Mouse (Mus musculus): ENCODE measurements around the gene Idh2. TPM values are rescaled to one million over a fixed set of nuclear protein-coding genes. Genes with fewer than 3 reads are reported as not detected.
A peak's percentile ranks its signal among the peaks of the same experiment; 100 is the strongest.

Idh2 gene
- polyA plus RNA-seq, 1 experiment from 2014 or later, result 603 TPM

DNA sequence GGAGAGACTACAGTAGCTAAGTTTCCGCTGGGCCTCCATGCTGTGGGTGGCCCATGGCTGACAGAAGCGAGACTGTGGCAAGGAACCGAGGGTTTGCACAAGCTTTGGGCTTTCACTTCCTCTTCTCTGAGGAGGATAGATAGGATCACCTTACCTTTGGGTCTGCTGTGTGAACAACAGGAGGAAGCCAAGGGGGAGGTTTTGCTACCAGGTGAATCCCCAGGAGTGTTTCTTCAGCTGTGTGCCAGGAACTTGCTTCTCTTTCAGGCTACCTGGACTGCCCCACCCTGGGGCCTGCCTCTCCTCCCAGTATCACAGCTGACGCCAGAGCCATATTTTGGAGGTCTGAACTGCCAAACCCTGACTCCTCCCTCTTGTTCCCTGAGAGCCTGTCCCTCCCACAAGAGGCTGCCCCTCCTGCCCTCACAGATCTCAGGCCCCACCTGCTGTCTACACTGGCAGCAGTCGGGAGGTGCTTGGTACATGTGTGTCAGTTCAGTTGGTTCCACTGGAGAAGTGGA lies 40.2 kb downstream of the Idh2 start:
- H3K27me3 ChIP-seq (replicated peaks; ENCODE audit: control insufficient read depth, insufficient read depth, low read length), result no peaks in the 10 kb centered on the region
- no peak for DNase-seq (ENCODE audit: low spot score)
- peaks cover 56% of the 10 kb centered on the region for H3K4me1 ChIP-seq (replicated peaks; ENCODE audit: control insufficient read depth, insufficient read depth, low read length)
- ATAC-seq (replicated peaks; ENCODE audit: low FRiP score, low TSS enrichment, low read depth), result 0 out of 2 replicates have a peak, but pooled peaks have one; percentile 6
- no peaks in the 10 kb centered on the region for H3K9me3 ChIP-seq (ENCODE audit: control insufficient read depth, low read length)
- H3K27ac ChIP-seq (ENCODE audit: low read depth), result no peak overlapping the region
- no peak overlapping the region for H3K9ac ChIP-seq (ENCODE audit: low read length)
- 46% methylated on average over 5 of the region's 5 CpGs for WGBS
- no peak overlapping the region for H3K4me3 ChIP-seq (ENCODE audit: low read depth, low read length)
- H3K4me2 ChIP-seq (ENCODE audit: low read length), result no peak overlapping the region
- no peaks in the 10 kb centered on the region for H3K36me3 ChIP-seq (ENCODE audit: control insufficient read depth, insufficient read depth, low read length)

DNA sequence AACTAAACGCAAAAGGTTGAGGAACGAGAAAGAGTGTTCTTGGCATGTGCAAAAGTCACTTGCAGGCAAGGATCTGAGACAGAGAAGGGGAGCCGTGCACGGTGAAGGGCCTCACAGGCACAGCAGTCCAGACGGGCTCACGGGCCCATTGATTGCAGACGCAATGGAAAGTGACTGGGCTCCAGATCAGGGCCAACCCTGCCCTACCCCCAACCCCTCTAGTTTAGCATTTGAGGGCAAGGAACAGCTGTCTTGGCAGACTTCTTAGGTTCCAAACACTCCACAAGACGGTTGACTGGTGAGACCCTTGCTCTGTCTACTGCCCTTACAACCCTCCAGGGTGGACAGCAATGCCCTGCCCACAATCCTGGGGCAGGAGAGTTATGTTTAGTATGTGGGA lies 41.7 kb downstream of the Idh2 start:
- 84% methylated on average over 8 of the region's 8 CpGs for WGBS
- Histone ChIP-seq H3K27ac (ENCODE audit: low read depth) (no peak overlapping the region), H3K9ac (ENCODE audit: low read length) (no peak overlapping the region), H3K4me1 (replicated peaks; ENCODE audit: control insufficient read depth, insufficient read depth, low read length) (peaks cover 63% of the 10 kb centered on the region), H3K4me3 (ENCODE audit: low read depth, low read length) (no peak overlapping the region), H3K9me3 (ENCODE audit: control insufficient read depth, low read length) (no peaks in the 10 kb centered on the region), H3K4me2 (ENCODE audit: low read length) (no peak overlapping the region), H3K27me3 (replicated peaks; ENCODE audit: control insufficient read depth, insufficient read depth, low read length) (no peaks in the 10 kb centered on the region), H3K36me3 (ENCODE audit: control insufficient read depth, insufficient read depth, low read length) (no peaks in the 10 kb centered on the region)
- no peak for DNase-seq (ENCODE audit: low spot score)
- ATAC-seq (replicated peaks; ENCODE audit: low FRiP score, low TSS enrichment, low read depth), result no peak

DNA sequence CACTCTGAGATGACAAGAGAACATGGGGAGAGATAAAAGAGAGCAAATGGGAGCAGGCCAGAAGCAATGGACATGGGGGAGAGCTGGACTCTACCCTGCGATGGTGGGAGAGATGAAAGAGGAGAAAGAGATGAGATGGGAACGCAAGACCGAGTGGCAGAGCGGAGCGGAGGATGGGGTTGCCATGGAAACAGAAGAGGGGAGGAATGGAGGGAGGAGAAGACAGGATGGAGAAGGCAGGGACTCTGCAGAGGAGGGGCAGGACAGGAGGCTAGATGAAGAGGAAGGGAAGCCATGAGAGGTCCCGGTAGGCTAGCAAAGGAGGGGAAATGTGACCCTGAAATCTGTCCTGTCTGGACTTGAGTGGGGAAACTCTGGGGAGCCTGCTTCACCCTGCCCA lies 42.9 kb downstream of the Idh2 start:
- H3K27ac ChIP-seq (ENCODE audit: low read depth), result no peak overlapping the region
- no peak for ATAC-seq (replicated peaks; ENCODE audit: low FRiP score, low TSS enrichment, low read depth)
- WGBS, result 74% methylated on average over 6 of the region's 6 CpGs
- H3K36me3 ChIP-seq (ENCODE audit: control insufficient read depth, insufficient read depth, low read length), result no peaks in the 10 kb centered on the region
- H3K4me2 ChIP-seq (ENCODE audit: low read length), result no peak overlapping the region
- no peak overlapping the region for H3K9ac ChIP-seq (ENCODE audit: low read length)
- no peak overlapping the region for H3K4me3 ChIP-seq (ENCODE audit: low read depth, low read length)
- no peak for DNase-seq (ENCODE audit: low spot score)
- H3K4me1 ChIP-seq (replicated peaks; ENCODE audit: control insufficient read depth, insufficient read depth, low read length), result peaks cover 51% of the 10 kb centered on the region
- H3K9me3 ChIP-seq (ENCODE audit: control insufficient read depth, low read length), result no peaks in the 10 kb centered on the region
- no peaks in the 10 kb centered on the region for H3K27me3 ChIP-seq (replicated peaks; ENCODE audit: control insufficient read depth, insufficient read depth, low read length)

DNA sequence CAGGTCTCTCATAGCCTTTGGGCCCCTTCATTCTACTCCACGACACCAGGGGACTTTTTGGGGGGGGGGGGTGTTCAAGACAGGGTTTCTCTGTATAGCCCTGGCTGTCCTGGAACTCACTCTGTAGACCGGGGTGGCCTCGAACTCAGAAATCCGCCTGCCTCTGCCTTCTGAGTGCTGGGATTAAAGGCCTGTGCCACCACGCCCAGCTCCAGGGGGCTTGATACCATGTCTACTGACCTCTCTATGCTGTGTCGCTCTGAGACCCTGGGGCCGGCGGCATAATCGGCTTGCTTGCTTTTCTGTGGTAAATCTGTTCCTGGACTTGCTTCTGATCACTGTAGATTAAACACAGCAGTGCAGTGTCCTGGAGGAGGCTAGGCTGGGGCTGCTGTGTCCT lies 44.0 kb downstream of the Idh2 start:
- H3K4me3 ChIP-seq (ENCODE audit: low read depth, low read length), result no peak overlapping the region
- H3K27ac ChIP-seq (ENCODE audit: low read depth), result no peak overlapping the region
- no peaks in the 10 kb centered on the region for H3K36me3 ChIP-seq (ENCODE audit: control insufficient read depth, insufficient read depth, low read length)
- 90% methylated on average over 9 of the region's 9 CpGs for WGBS
- H3K27me3 ChIP-seq (replicated peaks; ENCODE audit: control insufficient read depth, insufficient read depth, low read length), result no peaks in the 10 kb centered on the region
- ATAC-seq (replicated peaks; ENCODE audit: low FRiP score, low TSS enrichment, low read depth), result no peak
- H3K4me2 ChIP-seq (ENCODE audit: low read length), result no peak overlapping the region
- no peaks in the 10 kb centered on the region for H3K9me3 ChIP-seq (ENCODE audit: control insufficient read depth, low read length)
- H3K4me1 ChIP-seq (replicated peaks; ENCODE audit: control insufficient read depth, insufficient read depth, low read length), result peaks cover 43% of the 10 kb centered on the region
- no peak for DNase-seq (ENCODE audit: low spot score)
- no peak overlapping the region for H3K9ac ChIP-seq (ENCODE audit: low read length)

GRCm38 (mm10) chr7:80069615-80070327 lies 45.4 kb downstream of the Idh2 start:
- H3K9me3 ChIP-seq (ENCODE audit: control insufficient read depth, low read length), result no peaks in the 10 kb centered on the region
- H3K9ac ChIP-seq (ENCODE audit: low read length), result no peak overlapping the region
- H3K4me1 ChIP-seq (replicated peaks; ENCODE audit: control insufficient read depth, insufficient read depth, low read length), result peaks cover 29% of the 10 kb centered on the region
- ATAC-seq (replicated peaks; ENCODE audit: low FRiP score, low TSS enrichment, low read depth) (peak; percentile 43), DNase-seq (ENCODE audit: low spot score) (no peak)
- peak overlapping the region; percentile 57; the same call in 1 of the 2 replicates for H3K27ac ChIP-seq (ENCODE audit: low read depth)
- 18% methylated on average over 13 of the region's 13 CpGs for WGBS
- no peaks in the 10 kb centered on the region for H3K36me3 ChIP-seq (ENCODE audit: control insufficient read depth, insufficient read depth, low read length)
- H3K27me3 ChIP-seq (replicated peaks; ENCODE audit: control insufficient read depth, insufficient read depth, low read length), result no peaks in the 10 kb centered on the region
- 0 out of 2 replicates have a peak overlapping the region, but pooled peaks have one; percentile 4 for H3K4me2 ChIP-seq (ENCODE audit: low read length)
- no peak overlapping the region for H3K4me3 ChIP-seq (ENCODE audit: low read depth, low read length)

- Histone ChIP-seq H3K27me3 (replicated peaks; ENCODE audit: control insufficient read depth, insufficient read depth, low read length) (no peaks in the 10 kb centered on the region), H3K4me2 (ENCODE audit: low read length) (no peak overlapping the region), H3K9me3 (ENCODE audit: control insufficient read depth, low read length) (no peaks in the 10 kb centered on the region), H3K36me3 (ENCODE audit: control insufficient read depth, insufficient read depth, low read length) (no peaks in the 10 kb centered on the region), H3K4me1 (replicated peaks; ENCODE audit: control insufficient read depth, insufficient read depth, low read length) (peaks cover 22% of the 10 kb centered on the region), H3K27ac (ENCODE audit: low read depth) (no peak overlapping the region), H3K4me3 (ENCODE audit: low read depth, low read length) (no peak overlapping the region), H3K9ac (ENCODE audit: low read length) (no peak overlapping the region)
- WGBS, result 77% methylated on average over 5 of the region's 7 CpGs
- ATAC-seq (replicated peaks; ENCODE audit: low FRiP score, low TSS enrichment, low read depth) (no peak), DNase-seq (ENCODE audit: low spot score) (no peak)
These were observed 46.9 kb downstream of the Idh2 start for GRCm38 (mm10) chr7:80068341-80068740.

- ATAC-seq (replicated peaks; ENCODE audit: low FRiP score, low TSS enrichment, low read depth), result no peak
These were observed 48.3 kb downstream of the Idh2 start for GRCm38 (mm10) chr7:80066675-80067455.

GRCm38 (mm10) chr7:80065250-80065649 lies 49.9 kb downstream of the Idh2 start:
- 81% methylated on average over 3 of the region's 3 CpGs for WGBS
- Histone ChIP-seq H3K27me3 (replicated peaks; ENCODE audit: control insufficient read depth, insufficient read depth, low read length) (no peaks in the 10 kb centered on the region), H3K4me1 (replicated peaks; ENCODE audit: control insufficient read depth, insufficient read depth, low read length) (peaks cover 17% of the 10 kb centered on the region), H3K4me2 (ENCODE audit: low read length) (no peak overlapping the region), H3K9ac (ENCODE audit: low read length) (no peak overlapping the region), H3K4me3 (ENCODE audit: low read depth, low read length) (no peak overlapping the region), H3K27ac (ENCODE audit: low read depth) (no peak overlapping the region), H3K36me3 (ENCODE audit: control insufficient read depth, insufficient read depth, low read length) (no peaks in the 10 kb centered on the region), H3K9me3 (ENCODE audit: control insufficient read depth, low read length) (no peaks in the 10 kb centered on the region)
- no peak for DNase-seq (ENCODE audit: low spot score)
- ATAC-seq (replicated peaks; ENCODE audit: low FRiP score, low TSS enrichment, low read depth), result no peak

More at GRCm38 (mm10) chr7:80066675-80067455, 48.3 kb downstream of the Idh2 start:
- H3K36me3 ChIP-seq (ENCODE audit: control insufficient read depth, insufficient read depth, low read length), result no peaks in the 10 kb centered on the region
- no peak overlapping the region for H3K4me2 ChIP-seq (ENCODE audit: low read length)
- 58% methylated on average over 13 of the region's 13 CpGs for WGBS
- H3K4me1 ChIP-seq (replicated peaks; ENCODE audit: control insufficient read depth, insufficient read depth, low read length), result peaks cover 22% of the 10 kb centered on the region
- no peaks in the 10 kb centered on the region for H3K9me3 ChIP-seq (ENCODE audit: control insufficient read depth, low read length)
- H3K9ac ChIP-seq (ENCODE audit: low read length), result no peak overlapping the region
- H3K4me3 ChIP-seq (ENCODE audit: low read depth, low read length), result no peak overlapping the region
- H3K27ac ChIP-seq (ENCODE audit: low read depth), result no peak overlapping the region
- no peaks in the 10 kb centered on the region for H3K27me3 ChIP-seq (replicated peaks; ENCODE audit: control insufficient read depth, insufficient read depth, low read length)
- DNase-seq (ENCODE audit: low spot score), result no peak
